Mouse (Mus musculus) sigmoid colon, adult 10 weeks (tissue): ENCODE data around the gene Golga4. TPM values are rescaled to one million over a fixed set of nuclear protein-coding genes. Genes with fewer than 3 reads are reported as not detected.

Experiments
- polyA plus RNA-seq: library from polyadenylated mRNA; stranded (reverse); fragments of 350-450 nt; fragmentation: Illumina TruSeq; extraction: RNeasy Lipid Tissue Mini Kit (QIAGEN cat#74804); gene quantifications from one replicate; pipeline ENCODE4 v1.2.3, GENCODE M21; 2014; ENCODE audit warnings: low read depth, low replicate concordance

The Golga4 gene
- 175 TPM for polyA plus RNA-seq

GRCm38 (mm10) chr9:118506020-118506403 lies at the start of gene Golga4:
Golga4 (plus strand) TSS chr9:118506267.

GRCm38 (mm10) chr9:118477961-118478360 lies 28.1 kb upstream of the Golga4 start, which contains the start of gene Eomes:
Eomes (plus strand) TSS chr9:118478212.

GRCm38 (mm10) chr9:118606148-118606816 lies 100.2 kb downstream of the Golga4 start, which contains the start of gene Itga9:
Itga9 (plus strand) TSS chr9:118606690.

Other genes with a start within 250 kb of the Golga4 start
- 0.16 TPM for gene Eomes, start 28.1 kb upstream of the Golga4 start, polyA plus RNA-seq
- 9.8 TPM for gene Itga9, start 100.4 kb downstream of the Golga4 start, polyA plus RNA-seq